Mouse (Mus musculus) left cerebral cortex, postnatal 14 days (tissue): Measurements from ENCODE around the gene Fam20b. TPM values are rescaled to one million over a fixed set of nuclear protein-coding genes. Genes with fewer than 3 reads are reported as not detected.
"Not testable (repeated sequence)": the region's sequence is repeated elsewhere in the genome, so short reads cannot be mapped to it uniquely, and the experiment has no call there.

Experiments
- DNase-seq, 2 experiments: peaks; one replicate each; pipeline ENCODE4 v3.0.0; 2021 to 2022; ENCODE audit warnings: low spot score in 2 of 2, mixed read lengths in 1 of 2
- intact Hi-C: fragments of 180-260 bp; cut with DNase I; formaldehyde crosslinking; loops from one replicate; pipeline ENCODE4 v1.15.1; 2025
- total RNA-seq, 2 experiments: library from RNA; stranded (reverse); gene quantifications; 2 replicates each; pipeline ENCODE4 v1.2.3; 2021

Fam20b gene
- total RNA-seq, 2 experiments from 2014 or later: 59.5 to 64.6 TPM

GRCm38 (mm10) chr1:156674195-156675000 lies 44.5 kb downstream of the Fam20b start, which contains the start of gene Tor3a:
Gene Tor3a, minus strand, starts transcription at chr1:156674356.
- intact Hi-C loops: no loop called here
- peak; percentile 57 to 59 for DNase-seq

- no peak for DNase-seq
- intact Hi-C loops: no loop called here
These were observed 45.3 kb downstream of the Fam20b start for GRCm38 (mm10) chr1:156673476-156674194.

GRCm38 (mm10) chr1:156672720-156673475 lies 46.0 kb downstream of the Fam20b start:
- no peak for DNase-seq
- intact Hi-C loops: no loop called here

- no peak for DNase-seq
- intact Hi-C loops: no loop called here
These were observed 47.0 kb downstream of the Fam20b start for GRCm38 (mm10) chr1:156671921-156672320.

GRCm38 (mm10) chr1:156669208-156669983 lies 49.5 kb downstream of the Fam20b start:
- DNase-seq: no peak
- intact Hi-C loops: no loop called here

- intact Hi-C loops: no loop called here
- no peak for DNase-seq
These were observed 50.3 kb downstream of the Fam20b start for GRCm38 (mm10) chr1:156668602-156669001.

GRCm38 (mm10) chr1:156667141-156667926 lies 51.6 kb downstream of the Fam20b start:
- intact Hi-C loops: no loop called here
- DNase-seq: peak in 1 of 2 experiments; percentile 64

GRCm38 (mm10) chr1:156665777-156666176 lies 53.1 kb downstream of the Fam20b start:
- intact Hi-C loops: no loop called here
- no peak for DNase-seq

- DNase-seq: not testable (repeated sequence)
These were observed 58.1 kb downstream of the Fam20b start for GRCm38 (mm10) chr1:156660660-156661236.

GRCm38 (mm10) chr1:156659906-156660659 lies 58.8 kb downstream of the Fam20b start:
- intact Hi-C loops: no loop called here

More at GRCm38 (mm10) chr1:156660660-156661236, 58.1 kb downstream of the Fam20b start:
- intact Hi-C loops: not testable (repeated sequence)

GRCm38 (mm10) chr1:156658676-156659075 lies 60.2 kb downstream of the Fam20b start:
- intact Hi-C loops: no loop called here
- DNase-seq: no peak

More at GRCm38 (mm10) chr1:156659906-156660659, 58.8 kb downstream of the Fam20b start:
- no peak for DNase-seq

GRCm38 (mm10) chr1:156657523-156657922 lies 61.4 kb downstream of the Fam20b start:
- no peak for DNase-seq
- intact Hi-C loops: no loop called here

GRCm38 (mm10) chr1:156654735-156655530 lies 64.0 kb downstream of the Fam20b start:
- intact Hi-C loops: no loop called here
- DNase-seq: no peak

GRCm38 (mm10) chr1:156652189-156652822 lies 66.6 kb downstream of the Fam20b start:
- DNase-seq: no peak
- intact Hi-C loops: no loop called here

GRCm38 (mm10) chr1:156650631-156651030 lies 68.3 kb downstream of the Fam20b start:
- DNase-seq: no peak
- intact Hi-C loops: no loop called here

- no peak for DNase-seq
- intact Hi-C loops: no loop called here
These were observed 70.2 kb downstream of the Fam20b start for GRCm38 (mm10) chr1:156648705-156649104.
